Mouse (Mus musculus) kidney, adult 2 months (tissue): ENCODE results near the gene Cyp27b1. TPM values are rescaled to one million over a fixed set of nuclear protein-coding genes. Genes with fewer than 3 reads are reported as not detected.

Experiments used
- DNase-seq: peaks from one replicate; pipeline ENCODE4 v3.0.0; 2021
- H3K27ac ChIP-seq: fragments of 200-500 bp; 2 replicates; pipeline ENCODE4 v1.5.1; 2012; ENCODE audit warnings: low read depth, low read length, control low read depth, inconsistent platforms; ENCODE audit not compliant: insufficient read depth
- H3K27me3 ChIP-seq: fragments of 200-500 bp; replicated peaks from 2 replicates; pipeline ENCODE4 v1.6.1; 2012; ENCODE audit warnings: mild to moderate bottlenecking, moderate library complexity, low read length, inconsistent platforms; ENCODE audit not compliant: control insufficient read depth, insufficient read depth
- H3K36me3 ChIP-seq: fragments of 200-500 bp; 2 replicates; pipeline ENCODE4 v1.6.1; 2012; ENCODE audit warnings: mild to moderate bottlenecking, moderate library complexity, low read length, inconsistent platforms; ENCODE audit not compliant: control insufficient read depth, insufficient read depth
- H3K4me1 ChIP-seq: fragments of 200-500 bp; 2 replicates; pipeline ENCODE4 v1.6.1; 2011; ENCODE audit warnings: low read length; ENCODE audit not compliant: control insufficient read depth, insufficient read depth
- H3K4me3 ChIP-seq: fragments of 200-500 bp; 2 replicates; pipeline ENCODE4 v1.5.1; 2011; ENCODE audit warnings: mild to moderate bottlenecking, low read depth, low read length, control low read depth; ENCODE audit not compliant: insufficient read depth
- CTCF ChIP-seq: fragments of 200-500 bp; conservative IDR thresholded peaks from 2 replicates; pipeline ENCODE4 v1.5.1; 2011; ENCODE audit warnings: low read depth, mild to moderate bottlenecking, control low read depth, low read length, moderate library complexity, mixed read lengths; ENCODE audit not compliant: insufficient read depth, insufficient read length
- POLR2A ChIP-seq: fragments of 200-500 bp; IDR thresholded peaks from one replicate; pipeline ENCODE4 v1.6.1; 2011; ENCODE audit warnings: low read depth, low read length, control low read depth
- WGBS: fragments of 180-500 bp; shearing (Covaris S2); methylation state at CpG from one replicate; pipeline ENCODE4 v1.1.7; 2018; 5-methylcytosine and 5-hydroxymethylcytosine counted together
- polyA plus RNA-seq: library from polyadenylated mRNA; depleted of rRNA; stranded (reverse); fragments of >200 nt; gene quantifications from 2 replicates; pipeline ENCODE4 v1.2.3, GENCODE M21; 2012

Gene Cyp27b1
- polyA plus RNA-seq, 1 experiment: 14.3 TPM

GRCm38 (mm10) chr10:127063239-127063872 lies 15.3 kb downstream of the Cyp27b1 start, which contains the start of gene Cdk4:
Gene Cdk4 (plus strand): TSS chr10:127063534.
- H3K4me3 ChIP-seq: peak within 1 kb of the TSS; percentile 84
- no peaks in the 10 kb centered on the region for H3K27me3 ChIP-seq
- no peak for TF ChIP-seq CTCF
- TF ChIP-seq POLR2A: peak; percentile 5
- WGBS: 1% methylated on average over 46 of the region's 46 CpGs
- DNase-seq: peak; percentile 99
- H3K27ac ChIP-seq: peak within 1 kb of the TSS; percentile 79
- H3K4me1 ChIP-seq: peaks cover 3% of the 10 kb centered on the region
- peaks cover 1% of the 10 kb centered on the region for H3K36me3 ChIP-seq

GRCm38 (mm10) chr10:127063913-127064870 lies 16.1 kb downstream of the Cyp27b1 start:
- Histone ChIP-seq H3K36me3 (peaks cover 1% of the 10 kb centered on the region), H3K4me1 (peaks cover 3% of the 10 kb centered on the region), H3K27me3 (no peaks in the 10 kb centered on the region), H3K4me3 (peak overlapping the region; percentile 84), H3K27ac (peak overlapping the region; percentile 79)
- DNase-seq: no peak
- 9% methylated on average over 37 of the region's 37 CpGs for WGBS
- no peak for TF ChIP-seq CTCF
- TF ChIP-seq POLR2A: no peak

GRCm38 (mm10) chr10:127065981-127066380 lies 17.9 kb downstream of the Cyp27b1 start:
- DNase-seq: peak; percentile 60
- Histone ChIP-seq H3K27ac (no peak overlapping the region), H3K27me3 (no peaks in the 10 kb centered on the region), H3K4me1 (peaks cover 3% of the 10 kb centered on the region), H3K4me3 (no peak overlapping the region), H3K36me3 (peaks cover 1% of the 10 kb centered on the region)
- TF ChIP-seq POLR2A: no peak
- TF ChIP-seq CTCF: no peak
- 61% methylated on average over 9 of the region's 9 CpGs for WGBS

- H3K36me3 ChIP-seq: peaks cover 1% of the 10 kb centered on the region
- no peaks in the 10 kb centered on the region for H3K27me3 ChIP-seq
- H3K4me3 ChIP-seq: no peak overlapping the region
- no peak for DNase-seq
- no peak for TF ChIP-seq CTCF
- no peak for TF ChIP-seq POLR2A
- peaks cover 3% of the 10 kb centered on the region for H3K4me1 ChIP-seq
- H3K27ac ChIP-seq: no peak overlapping the region
- 81% methylated on average over 14 of the region's 14 CpGs for WGBS
Observed at GRCm38 (mm10) chr10:127066519-127067018, 18.5 kb downstream of the Cyp27b1 start.

GRCm38 (mm10) chr10:127068360-127069038 lies 20.4 kb downstream of the Cyp27b1 start:
- peaks cover 3% of the 10 kb centered on the region for H3K4me1 ChIP-seq
- H3K4me3 ChIP-seq: no peak overlapping the region
- 67% methylated on average over 9 of the region's 9 CpGs for WGBS
- TF ChIP-seq POLR2A (no peak), CTCF (no peak)
- peaks cover 1% of the 10 kb centered on the region for H3K36me3 ChIP-seq
- H3K27me3 ChIP-seq: no peaks in the 10 kb centered on the region
- H3K27ac ChIP-seq: no peak overlapping the region
- no peak for DNase-seq

GRCm38 (mm10) chr10:127069281-127070189 lies 21.5 kb downstream of the Cyp27b1 start:
- DNase-seq: no peak
- 3% methylated on average over 30 of the region's 30 CpGs for WGBS
- TF ChIP-seq POLR2A (no peak), CTCF (no peak)

More at GRCm38 (mm10) chr10:127069281-127070189, 21.5 kb downstream of the Cyp27b1 start:
- Histone ChIP-seq H3K36me3 (peaks cover 1% of the 10 kb centered on the region), H3K27me3 (no peaks in the 10 kb centered on the region), H3K4me1 (no peaks in the 10 kb centered on the region; the same call in 1 of the 2 replicates), H3K27ac (peak overlapping the region; percentile 71), H3K4me3 (peak overlapping the region; percentile 86)
